Mouse (Mus musculus) fibroblast of lung, adult 2 months (primary cell): Measurements from ENCODE around the gene Pinlyp.
"Not testable (repeated sequence)": the region's sequence is repeated elsewhere in the genome, so short reads cannot be mapped to it uniquely, and the experiment has no call there.

ENCODE experiments used
- DNase-seq: peaks from one replicate; pipeline ENCODE4 v3.0.0-alpha.2; 2011; ENCODE audit warnings: low read depth

Gene Pinlyp

GRCm38 (mm10) chr7:24523723-24524122, 22.2 kb downstream of the Pinlyp start:
- DNase-seq, result no peak

- DNase-seq, result no peak
These were observed 23.1 kb downstream of the Pinlyp start for GRCm38 (mm10) chr7:24522805-24523204.

- DNase-seq, result not testable (repeated sequence)
These were observed 25.9 kb downstream of the Pinlyp start for GRCm38 (mm10) chr7:24520054-24520453.

- no peak for DNase-seq
These were observed 26.8 kb downstream of the Pinlyp start for GRCm38 (mm10) chr7:24519130-24519529.

- no peak for DNase-seq
These were observed 28.3 kb downstream of the Pinlyp start for GRCm38 (mm10) chr7:24517654-24518053.

- DNase-seq, result no peak
These were observed 28.8 kb downstream of the Pinlyp start for GRCm38 (mm10) chr7:24517077-24517476.

GRCm38 (mm10) chr7:24516319-24516718, 29.6 kb downstream of the Pinlyp start:
- DNase-seq, result not testable (repeated sequence)

- DNase-seq, result no peak
These were observed 33.6 kb downstream of the Pinlyp start, which contains the start of gene AC161166.1 for GRCm38 (mm10) chr7:24512355-24512754. Gene AC161166.1 (minus strand): TSS chr7:24512455.

GRCm38 (mm10) chr7:24507726-24508114, 38.2 kb downstream of the Pinlyp start:
- DNase-seq, result no peak

GRCm38 (mm10) chr7:24506838-24507725, 38.8 kb downstream of the Pinlyp start, which contains the start of gene Zfp428:
Gene Zfp428 (plus strand): TSS chr7:24507006.
- peak; percentile 33 for DNase-seq

- peak; percentile 58 for DNase-seq
These were observed 39.5 kb downstream of the Pinlyp start for GRCm38 (mm10) chr7:24506476-24506837.

- no peak for DNase-seq
These were observed 39.9 kb downstream of the Pinlyp start for GRCm38 (mm10) chr7:24506065-24506459.

GRCm38 (mm10) chr7:24505447-24506064, 40.4 kb downstream of the Pinlyp start:
- DNase-seq, result no peak

- no peak for DNase-seq
These were observed 41.0 kb downstream of the Pinlyp start for GRCm38 (mm10) chr7:24504868-24505267.

GRCm38 (mm10) chr7:24504004-24504403, 41.9 kb downstream of the Pinlyp start:
- no peak for DNase-seq

- DNase-seq, result no peak
These were observed 44.4 kb downstream of the Pinlyp start for GRCm38 (mm10) chr7:24501492-24501891.

- DNase-seq, result no peak
These were observed 45.0 kb downstream of the Pinlyp start for GRCm38 (mm10) chr7:24500929-24501328.

GRCm38 (mm10) chr7:24499856-24500577, 45.9 kb downstream of the Pinlyp start:
- no peak for DNase-seq
